Comparison of ENCODE assay signal across 27 mouse cellular contexts in the genomic region with DNA sequence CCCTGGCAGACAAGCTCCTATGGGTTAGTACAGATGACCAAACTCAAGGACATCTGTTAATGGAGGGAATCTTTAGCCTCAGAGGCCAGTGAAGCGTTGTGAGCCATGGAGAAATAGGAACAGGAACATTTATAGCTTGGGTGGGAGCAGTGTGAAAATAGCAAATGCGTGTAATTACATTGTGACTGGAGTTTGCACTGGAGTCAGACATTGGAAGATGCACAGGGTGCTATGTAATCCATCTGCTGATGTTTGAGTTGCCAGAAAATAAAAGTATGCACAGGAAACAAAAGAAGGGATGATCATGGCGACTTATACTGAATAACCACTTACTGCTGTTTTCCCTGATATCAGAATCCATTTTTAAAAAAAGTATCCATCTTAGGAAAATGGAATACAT.
DNase-seq lines count a peak whose midpoint lies in the region; TF ChIP-seq lines count a peak whose summit lies in the region.
"Had no signal": no experiment of that assay in that cellular context is flagged by ENCODE, and none has a peak within 500 bp of the region (broad histone marks: within the 10 kb centered on the region; RNA-seq: fewer than 3 reads in every experiment).

No protein-coding gene starts in this region.

- H3K27ac ChIP-seq in left cerebral cortex, adult 2 months = no peak overlapping the region; the same call in 1 of the 2 replicates
- H3K27ac ChIP-seq: embryonic facial prominence, embryonic 10.5 days; embryonic facial prominence, embryonic 13.5 days; forebrain, embryonic 13.5 days; heart, embryonic 15.5 days; hindbrain, embryonic 10.5 days; hindbrain, embryonic 13.5 days; intestine, embryonic 15.5 days had no signal

- TF ChIP-seq CTCF in left cerebral cortex, adult 2 months (IDR thresholded peaks at IDR 0.05) = no peak
- no peak for TF ChIP-seq CTCF in brain, embryonic 14.5 days (IDR thresholded peaks at IDR 0.05; ENCODE audit: borderline replicate concordance, extremely low read depth, insufficient read depth, insufficient read length)

- peak; percentile 8 to 24 for DNase-seq in frontal cortex, adult 2 months (ENCODE audit: extremely low spot score in 1 of 2, low spot score in 1 of 2)
- no peak for DNase-seq in frontal cortex, postnatal 14 days (ENCODE audit: low spot score in 2 of 2)
- peak; percentile 2 to 22 for DNase-seq in left cerebral cortex, adult 9 months (ENCODE audit: low spot score in 2 of 2)
- DNase-seq in left cerebral cortex, adult 2 months (ENCODE audit: extremely low spot score in 1 of 2, low spot score in 2 of 2) = no peak
- peak; percentile 70 for DNase-seq in brain, adult 2 months (ENCODE audit: low read depth, low spot score)
- DNase-seq in brain, embryonic 14.5 days (ENCODE audit: low read depth) = peak; percentile 22
- DNase-seq in layer of hippocampus, postnatal 10 days (ENCODE audit: low spot score in 2 of 2) = no peak
- DNase-seq: adrenal gland, adult 2 months; adrenal gland, postnatal 25 days; cerebellum, adult 11-12 months; cerebellum, adult 8-10 months; cerebellum, postnatal 10 days; cerebellum, postnatal 36 days; embryo, embryonic 11 days; gastrocnemius, postnatal 25 days; heart, adult 18-20 months; heart, postnatal 10 days; heart, postnatal 36 days had no signal

- no peak for TF ChIP-seq POLR2A in brain, embryonic 14.5 days (IDR thresholded peaks at IDR 0.05; ENCODE audit: borderline replicate concordance, extremely low read depth, insufficient read depth, insufficient read length, poor library complexity, severe bottlenecking)

- no peak overlapping the region for H3K4me3 ChIP-seq in left cerebral cortex, adult 2 months
- H3K4me3 ChIP-seq: embryonic facial prominence, embryonic 10.5 days; embryonic facial prominence, embryonic 13.5 days; erythroblast, embryonic 14.5 days; forebrain, embryonic 13.5 days; heart, embryonic 12.5 days; heart, embryonic 15.5 days; hindbrain, embryonic 10.5 days; hindbrain, embryonic 13.5 days; intestine, embryonic 15.5 days had no signal

- intact Hi-C loops in left cerebral cortex, adult 2 months (cut with DNase I) = no loop called here

Comparison
In these comparisons a context has a peak if more than half of its experiments do, and no peak if none do; other contexts are left out.
1. DNase-seq: peak in frontal cortex, adult 2 months (2 of 2), left cerebral cortex, adult 9 months (2 of 2), brain, adult 2 months (single experiment) and brain, embryonic 14.5 days (single experiment); none in frontal cortex, postnatal 14 days (0 of 2), left cerebral cortex, adult 2 months (0 of 2) and layer of hippocampus, postnatal 10 days (0 of 2).